Mouse (Mus musculus) neural tube, embryonic 13.5 days (tissue): ENCODE measurements around the gene Gm960. TPM values are rescaled to one million over a fixed set of nuclear protein-coding genes. Genes with fewer than 3 reads are reported as not detected.

ENCODE experiments used
- ATAC-seq: fragments of 200-750 bp; cut with Nextera tagmentation; 2 replicates; pipeline ENCODE4 v1.8.0; 2017; ENCODE audit warnings: low read depth, mild to moderate bottlenecking, moderate TSS enrichment, moderate library complexity
- H3K27ac ChIP-seq: fragments of 300-500 bp; sonication (generic); replicated peaks from 2 replicates; pipeline ENCODE4 v1.5.1; 2015; ENCODE audit warnings: moderate library complexity, mild to moderate bottlenecking, inconsistent platforms
- H3K27me3 ChIP-seq: fragments of 300-500 bp; sonication (generic); 2 replicates; pipeline ENCODE4 v1.6.1; 2015; ENCODE audit warnings: mild to moderate bottlenecking, inconsistent platforms
- H3K36me3 ChIP-seq: fragments of 300-500 bp; sonication (generic); 2 replicates; pipeline ENCODE4 v1.6.1; 2015; ENCODE audit warnings: mild to moderate bottlenecking, inconsistent platforms
- H3K4me1 ChIP-seq: fragments of 300-500 bp; sonication (generic); replicated peaks from 2 replicates; pipeline ENCODE4 v1.6.1; 2015; ENCODE audit warnings: inconsistent platforms
- H3K4me2 ChIP-seq: fragments of 300-500 bp; sonication (generic); 2 replicates; pipeline ENCODE4 v1.6.1; 2015; ENCODE audit warnings: inconsistent platforms, mild to moderate bottlenecking, moderate library complexity
- H3K4me3 ChIP-seq: fragments of 300-500 bp; sonication (generic); 2 replicates; pipeline ENCODE4 v1.5.1; 2015; ENCODE audit warnings: mild to moderate bottlenecking, inconsistent platforms
- H3K9ac ChIP-seq: fragments of 300-500 bp; sonication (generic); 2 replicates; pipeline ENCODE4 v1.6.1; 2015; ENCODE audit warnings: moderate library complexity, mild to moderate bottlenecking, inconsistent platforms
- H3K9me3 ChIP-seq: fragments of 300-500 bp; sonication (generic); 2 replicates; pipeline ENCODE4 v1.6.1; 2016; ENCODE audit warnings: inconsistent platforms
- WGBS: fragments of 180-500 bp; shearing (Covaris S2); methylation state at CpG from one replicate; pipeline ENCODE4 v1.1.7; 2015; 5-methylcytosine and 5-hydroxymethylcytosine counted together
- polyA plus RNA-seq: library from polyadenylated mRNA; unstranded; fragments of >200 nt; fragmentation: Nextera tagmentation; extraction: Ambion mirVana; gene quantifications from 2 replicates; pipeline ENCODE4 v1.2.1, GENCODE M21; 2015

The Gm960 gene
- polyA plus RNA-seq, 1 experiment from 2014 or later = 5.7 TPM

- Histone ChIP-seq H3K4me2 (no peak overlapping the region), H3K27ac (no peak overlapping the region), H3K9ac (no peak overlapping the region), H3K4me3 (no peak overlapping the region), H3K4me1 (peaks cover 28% of the 10 kb centered on the region), H3K36me3 (no peaks in the 10 kb centered on the region), H3K9me3 (no peaks in the 10 kb centered on the region), H3K27me3 (peaks cover 1% of the 10 kb centered on the region)
- ATAC-seq = no peak
- 85% methylated on average over 10 of the region's 10 CpGs for WGBS
Observed at GRCm38 (mm10) chr19:4708765-4709164, 10.3 kb upstream of the Gm960 start.

- Histone ChIP-seq H3K27ac (no peak overlapping the region), H3K4me3 (no peak overlapping the region), H3K36me3 (no peaks in the 10 kb centered on the region), H3K9me3 (no peaks in the 10 kb centered on the region), H3K9ac (no peak overlapping the region), H3K4me1 (peaks cover 13% of the 10 kb centered on the region), H3K4me2 (no peak overlapping the region), H3K27me3 (peaks cover 37% of the 10 kb centered on the region)
- 78% methylated on average over 7 of the region's 7 CpGs for whole genome bisulfite sequencing
- ATAC-seq = no peak
Observed at GRCm38 (mm10) chr19:4701221-4701620, 2.8 kb upstream of the Gm960 start.

GRCm38 (mm10) chr19:4700656-4701055 lies 2.2 kb upstream of the Gm960 start:
- Histone ChIP-seq H3K9ac (no peak overlapping the region), H3K27me3 (peaks cover 37% of the 10 kb centered on the region), H3K4me1 (peaks cover 13% of the 10 kb centered on the region), H3K27ac (no peak overlapping the region), H3K4me3 (no peak overlapping the region), H3K4me2 (no peak overlapping the region), H3K9me3 (no peaks in the 10 kb centered on the region), H3K36me3 (no peaks in the 10 kb centered on the region)
- 46% methylated on average over 8 of the region's 8 CpGs for WGBS
- ATAC-seq = no peak

GRCm38 (mm10) chr19:4699821-4700220 lies 1.4 kb upstream of the Gm960 start:
- 27% methylated on average over 5 of the region's 5 CpGs for WGBS
- no peaks in the 10 kb centered on the region for H3K36me3 ChIP-seq
- H3K4me1 ChIP-seq = peaks cover 13% of the 10 kb centered on the region
- ATAC-seq = no peak
- H3K9me3 ChIP-seq = no peaks in the 10 kb centered on the region
- no peak overlapping the region for H3K27ac ChIP-seq
- no peak overlapping the region for H3K4me3 ChIP-seq
- H3K4me2 ChIP-seq = no peak overlapping the region
- H3K9ac ChIP-seq = no peak overlapping the region
- H3K27me3 ChIP-seq = peaks cover 37% of the 10 kb centered on the region

- ATAC-seq = no peak
- Histone ChIP-seq H3K4me3 (peak overlapping the region; percentile 55), H3K9me3 (no peaks in the 10 kb centered on the region), H3K4me2 (peak overlapping the region; percentile 73), H3K9ac (peak overlapping the region; percentile 77; the same call in 1 of the 2 replicates), H3K27me3 (peaks cover 42% of the 10 kb centered on the region), H3K4me1 (peaks cover 13% of the 10 kb centered on the region), H3K36me3 (no peaks in the 10 kb centered on the region), H3K27ac (peak overlapping the region; percentile 72; the same call in 1 of the 2 replicates)
- WGBS = 35% methylated on average over 8 of the region's 8 CpGs
Observed at GRCm38 (mm10) chr19:4698856-4699255, 388 bp upstream of the Gm960 start.

GRCm38 (mm10) chr19:4697721-4698120 lies 747 bp downstream of the Gm960 start:
- 70% methylated on average over 9 of the region's 9 CpGs for WGBS
- H3K36me3 ChIP-seq = no peaks in the 10 kb centered on the region
- H3K27me3 ChIP-seq = peaks cover 42% of the 10 kb centered on the region
- H3K9ac ChIP-seq = peak overlapping the region; percentile 77
- peaks cover 13% of the 10 kb centered on the region for H3K4me1 ChIP-seq
- peak; percentile 51; the same call in 1 of the 2 replicates for ATAC-seq
- H3K9me3 ChIP-seq = no peaks in the 10 kb centered on the region
- peak overlapping the region; percentile 73 for H3K4me2 ChIP-seq
- H3K4me3 ChIP-seq = peak overlapping the region; percentile 55
- peak overlapping the region; percentile 72 for H3K27ac ChIP-seq

- 91% methylated on average over 3 of the region's 3 CpGs for whole genome bisulfite sequencing
Observed at GRCm38 (mm10) chr19:4697121-4697520, 1.3 kb downstream of the Gm960 start.

GRCm38 (mm10) chr19:4694346-4694745 lies 4.1 kb downstream of the Gm960 start:
- no peaks in the 10 kb centered on the region for H3K36me3 ChIP-seq
- H3K9me3 ChIP-seq = no peaks in the 10 kb centered on the region
- H3K27me3 ChIP-seq = peaks cover 21% of the 10 kb centered on the region
- H3K4me1 ChIP-seq = peaks cover 13% of the 10 kb centered on the region
- no peak overlapping the region for H3K9ac ChIP-seq
- no peak overlapping the region for H3K4me2 ChIP-seq
- H3K27ac ChIP-seq = no peak overlapping the region
- no peak for ATAC-seq
- WGBS = 76% methylated on average over 3 of the region's 3 CpGs
- H3K4me3 ChIP-seq = no peak overlapping the region

More at GRCm38 (mm10) chr19:4697121-4697520, 1.3 kb downstream of the Gm960 start:
- H3K4me1 ChIP-seq = peaks cover 13% of the 10 kb centered on the region
- H3K36me3 ChIP-seq = no peaks in the 10 kb centered on the region
- H3K4me3 ChIP-seq = no peak overlapping the region
- no peak for ATAC-seq
- peaks cover 42% of the 10 kb centered on the region for H3K27me3 ChIP-seq
- H3K27ac ChIP-seq = no peak overlapping the region
- no peak overlapping the region for H3K4me2 ChIP-seq
- no peaks in the 10 kb centered on the region for H3K9me3 ChIP-seq
- no peak overlapping the region for H3K9ac ChIP-seq

GRCm38 (mm10) chr19:4672401-4672800 lies 26.1 kb downstream of the Gm960 start:
- WGBS = 51% methylated on average over 6 of the region's 6 CpGs
- H3K4me3 ChIP-seq = no peak overlapping the region
- H3K36me3 ChIP-seq = no peaks in the 10 kb centered on the region
- no peaks in the 10 kb centered on the region for H3K27me3 ChIP-seq
- no peak overlapping the region for H3K4me2 ChIP-seq
- no peaks in the 10 kb centered on the region for H3K9me3 ChIP-seq
- H3K4me1 ChIP-seq = no peaks in the 10 kb centered on the region
- no peak for ATAC-seq
- H3K27ac ChIP-seq = no peak overlapping the region
- H3K9ac ChIP-seq = no peak overlapping the region

- H3K9ac ChIP-seq = no peak overlapping the region
- H3K36me3 ChIP-seq = no peaks in the 10 kb centered on the region
- WGBS = 82% methylated on average over 4 of the region's 4 CpGs
- H3K4me1 ChIP-seq = no peaks in the 10 kb centered on the region
- no peak overlapping the region for H3K4me3 ChIP-seq
- no peak overlapping the region for H3K4me2 ChIP-seq
- no peaks in the 10 kb centered on the region for H3K9me3 ChIP-seq
- ATAC-seq = no peak
- no peaks in the 10 kb centered on the region for H3K27me3 ChIP-seq
- no peak overlapping the region for H3K27ac ChIP-seq
Observed at GRCm38 (mm10) chr19:4670776-4671175, 27.7 kb downstream of the Gm960 start.

GRCm38 (mm10) chr19:4666815-4667214 lies 31.7 kb downstream of the Gm960 start:
- no peak overlapping the region for H3K4me2 ChIP-seq
- no peaks in the 10 kb centered on the region for H3K9me3 ChIP-seq
- no peak for ATAC-seq
- H3K4me1 ChIP-seq = no peaks in the 10 kb centered on the region
- no peaks in the 10 kb centered on the region for H3K27me3 ChIP-seq
- no peak overlapping the region for H3K9ac ChIP-seq
- H3K4me3 ChIP-seq = no peak overlapping the region
- H3K27ac ChIP-seq = no peak overlapping the region
- no peaks in the 10 kb centered on the region for H3K36me3 ChIP-seq

- H3K36me3 ChIP-seq = no peaks in the 10 kb centered on the region
- 83% methylated on average over 5 of the region's 5 CpGs for WGBS
- no peaks in the 10 kb centered on the region for H3K27me3 ChIP-seq
Observed at GRCm38 (mm10) chr19:4658156-4658555, 40.3 kb downstream of the Gm960 start.

GRCm38 (mm10) chr19:4646917-4647492 lies 51.5 kb downstream of the Gm960 start:
- no peaks in the 10 kb centered on the region for H3K36me3 ChIP-seq
- H3K4me3 ChIP-seq = no peak overlapping the region
- no peak overlapping the region for H3K9ac ChIP-seq
- no peaks in the 10 kb centered on the region; the same call in 1 of the 2 replicates for H3K27me3 ChIP-seq
- no peak for ATAC-seq
- H3K27ac ChIP-seq = no peak overlapping the region
- no peaks in the 10 kb centered on the region for H3K9me3 ChIP-seq
- no peaks in the 10 kb centered on the region for H3K4me1 ChIP-seq
- WGBS = 78% methylated on average over 11 of the region's 11 CpGs
- no peak overlapping the region for H3K4me2 ChIP-seq

More at GRCm38 (mm10) chr19:4658156-4658555, 40.3 kb downstream of the Gm960 start:
- H3K4me3 ChIP-seq = no peak overlapping the region
- no peak overlapping the region for H3K27ac ChIP-seq
- no peaks in the 10 kb centered on the region for H3K9me3 ChIP-seq
- ATAC-seq = no peak
- no peaks in the 10 kb centered on the region for H3K4me1 ChIP-seq
- no peak overlapping the region for H3K4me2 ChIP-seq
- H3K9ac ChIP-seq = no peak overlapping the region
